Mouse (Mus musculus) C3H10T1/2 (cell line): ENCODE results near the gene Rhbdl1. TPM values are rescaled to one million over a fixed set of nuclear protein-coding genes. Genes with fewer than 3 reads are reported as not detected.

Experiments
- polyA plus RNA-seq, 2 experiments: library from polyadenylated mRNA; unstranded; fragments of >200 nt; fragmentation: generic; extraction: Trizol; gene quantifications; one replicate each; pipeline ENCODE4 v1.2.1; 2012; ENCODE audit warnings: missing spikeins in 2 of 2

Gene Rhbdl1
- polyA plus RNA-seq, 2 experiments, result 0.07 to 1.4 TPM

Other genes with a start within 250 kb of the Rhbdl1 start
- gene Gng13, start 120.1 kb downstream of the Rhbdl1 start, polyA plus RNA-seq, result under 1 TPM; 0.68 to 0.90 TPM
- 10 to 100 TPM; 13.0 to 64.2 TPM for gene Chtf18, start 109.9 kb downstream of the Rhbdl1 start, polyA plus RNA-seq
- 10 to 100 TPM; 29.8 to 35.4 TPM for gene Rpusd1, start 109.6 kb downstream of the Rhbdl1 start, polyA plus RNA-seq
- under 1 TPM; 0.01 to 0.05 TPM for gene Mslnl, start 101.3 kb downstream of the Rhbdl1 start, polyA plus RNA-seq
- 10 to 100 TPM in 1 of 2 experiments, 1 to 10 TPM in 1; 5.9 to 17.1 TPM for gene Msln, start 82.9 kb downstream of the Rhbdl1 start, polyA plus RNA-seq
- gene Narfl, start 63.5 kb downstream of the Rhbdl1 start, polyA plus RNA-seq, result 10 to 100 TPM; 19.4 to 24.0 TPM
- gene Haghl, start 51.6 kb downstream of the Rhbdl1 start, polyA plus RNA-seq, result 10 to 100 TPM; 33.9 to 66.4 TPM
- gene Ccdc78, start 50.7 kb downstream of the Rhbdl1 start, polyA plus RNA-seq, result under 1 TPM; 0.11 to 0.14 TPM
- 10 to 100 TPM; 89.1 to 99.0 TPM for gene Fam173a, start 44.4 kb downstream of the Rhbdl1 start, polyA plus RNA-seq
- gene AC134908.4, start 41.6 kb downstream of the Rhbdl1 start, polyA plus RNA-seq, result 1 to 10 TPM in 1 of 2 experiments, not detected in 1; 1.4 TPM
- 100 to 1,000 TPM in 1 of 2 experiments, 10 to 100 TPM in 1; 88.0 to 177 TPM for gene Metrn, start 40.2 kb downstream of the Rhbdl1 start, polyA plus RNA-seq
- gene Fbxl16, start 28.2 kb downstream of the Rhbdl1 start, polyA plus RNA-seq, result under 1 TPM; 0.05 to 0.27 TPM
- gene Wdr24, start 13.7 kb downstream of the Rhbdl1 start, polyA plus RNA-seq, result 10 to 100 TPM in 1 of 2 experiments, 1 to 10 TPM in 1; 10.0 to 27.6 TPM
- 10 to 100 TPM; 14.3 to 39.3 TPM for gene Jmjd8, start 8.4 kb downstream of the Rhbdl1 start, polyA plus RNA-seq
- gene Stub1, start 3.9 kb downstream of the Rhbdl1 start, polyA plus RNA-seq, result 100 to 1,000 TPM; 242 to 426 TPM
- gene Gm20683, start 4.5 kb upstream of the Rhbdl1 start, polyA plus RNA-seq, result 1 to 10 TPM in 1 of 2 experiments, under 1 TPM in 1; 0.06 to 1.5 TPM
- gene Rhot2, start 7.6 kb upstream of the Rhbdl1 start, polyA plus RNA-seq, result 10 to 100 TPM; 17.7 to 29.4 TPM
- gene Wdr90, start 24.2 kb upstream of the Rhbdl1 start, polyA plus RNA-seq, result 10 to 100 TPM; 15.7 to 20.9 TPM
- 10 to 100 TPM; 19.6 to 60.3 TPM for gene Mcrip2, start 31.5 kb upstream of the Rhbdl1 start, polyA plus RNA-seq
- 10 to 100 TPM; 39.4 to 53.9 TPM for gene Mettl26, start 37.8 kb upstream of the Rhbdl1 start, polyA plus RNA-seq
- 1 to 10 TPM in 1 of 2 experiments, under 1 TPM in 1; 0.22 to 1.1 TPM for gene Wfikkn1, start 43.6 kb upstream of the Rhbdl1 start, polyA plus RNA-seq
- 10 to 100 TPM; 14.7 to 31.1 TPM for gene Rab40c, start 82.4 kb upstream of the Rhbdl1 start, polyA plus RNA-seq
- gene Pigq, start 107.6 kb upstream of the Rhbdl1 start, polyA plus RNA-seq, result 10 to 100 TPM; 24.9 to 42.4 TPM
- under 1 TPM; 0.02 to 0.78 TPM for gene Nhlrc4, start 107.7 kb upstream of the Rhbdl1 start, polyA plus RNA-seq
- gene A930017K11Rik, start 115.3 kb upstream of the Rhbdl1 start, polyA plus RNA-seq, result under 1 TPM; 0.02 to 0.04 TPM
- 10 to 100 TPM in 1 of 2 experiments, 1 to 10 TPM in 1; 4.7 to 13.1 TPM for gene Capn15, start 148.5 kb upstream of the Rhbdl1 start, polyA plus RNA-seq
- gene Rab11fip3, start 232.3 kb upstream of the Rhbdl1 start, polyA plus RNA-seq, result 10 to 100 TPM in 1 of 2 experiments, 1 to 10 TPM in 1; 6.5 to 26.0 TPM